Mouse (Mus musculus): ENCODE measurements around the gene Ccn6. TPM values are rescaled to one million over a fixed set of nuclear protein-coding genes. Genes with fewer than 3 reads are reported as not detected.

The Ccn6 gene
- polyA plus RNA-seq, 1 experiment = not detected

DNA sequence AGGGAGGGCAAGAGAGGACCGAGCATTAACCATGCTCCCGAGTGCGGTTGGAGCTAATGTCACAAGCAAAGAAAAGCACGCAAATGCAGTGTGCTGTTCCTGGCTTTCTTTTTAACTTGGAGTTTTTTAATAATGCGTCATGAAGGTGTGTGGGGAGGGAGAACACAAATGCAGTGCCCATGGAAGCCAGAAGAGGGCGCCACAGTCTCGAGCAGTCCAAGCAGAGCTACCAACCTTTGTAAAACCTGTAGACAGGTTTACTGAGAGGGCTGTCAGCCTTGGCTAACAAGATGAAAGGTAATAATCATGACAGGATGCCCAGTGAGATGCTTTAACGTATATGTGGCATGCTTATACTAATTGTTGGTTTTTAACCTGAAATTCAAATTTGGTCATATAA lies 6.6 kb upstream of the Ccn6 start:
- no peak for TF ChIP-seq GATA1 (IDR thresholded peaks at IDR 0.05; ENCODE audit: low read length)

DNA sequence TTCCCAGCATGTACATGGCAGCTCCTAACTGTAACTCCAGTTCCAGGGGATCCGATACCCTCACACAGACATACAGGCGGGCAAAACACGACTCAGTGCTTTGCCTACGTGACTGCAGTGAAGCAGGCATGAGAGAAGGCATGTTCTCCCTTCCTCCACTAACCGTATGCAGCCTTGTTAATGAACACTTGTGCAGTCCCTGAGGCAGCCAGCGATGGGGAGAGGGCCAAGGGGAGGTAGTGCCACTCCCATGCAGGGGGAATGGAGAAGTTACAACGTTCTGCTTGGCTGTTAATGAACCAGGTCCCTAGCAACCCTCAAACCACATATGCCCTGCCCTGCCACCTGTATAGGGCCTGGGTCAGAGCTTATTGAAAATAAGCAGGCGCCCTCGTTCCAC lies 6.0 kb upstream of the Ccn6 start:
- TF ChIP-seq GATA1 (IDR thresholded peaks at IDR 0.05; ENCODE audit: low read length) = no peak

DNA sequence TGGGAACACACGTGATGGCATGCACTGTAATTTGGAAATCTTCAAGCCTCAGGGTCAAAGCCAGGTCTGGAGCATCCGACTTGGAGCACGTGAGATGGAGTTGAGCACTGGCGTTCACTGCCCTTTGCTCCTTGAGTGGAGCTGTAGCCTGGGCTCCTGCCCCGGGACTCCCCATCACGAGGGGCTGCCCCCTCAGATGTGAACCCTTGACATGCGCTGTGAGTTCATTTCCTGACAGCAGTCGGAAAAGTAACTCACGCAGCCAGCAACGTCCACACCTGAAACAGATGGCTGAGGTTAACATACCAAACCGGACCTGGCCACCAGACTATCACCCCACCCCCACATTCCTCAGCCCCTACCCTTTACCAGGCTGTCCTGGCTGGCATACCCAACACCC lies 4.0 kb upstream of the Ccn6 start:
- TF ChIP-seq GATA1 (IDR thresholded peaks at IDR 0.05; ENCODE audit: low read length) = no peak

DNA sequence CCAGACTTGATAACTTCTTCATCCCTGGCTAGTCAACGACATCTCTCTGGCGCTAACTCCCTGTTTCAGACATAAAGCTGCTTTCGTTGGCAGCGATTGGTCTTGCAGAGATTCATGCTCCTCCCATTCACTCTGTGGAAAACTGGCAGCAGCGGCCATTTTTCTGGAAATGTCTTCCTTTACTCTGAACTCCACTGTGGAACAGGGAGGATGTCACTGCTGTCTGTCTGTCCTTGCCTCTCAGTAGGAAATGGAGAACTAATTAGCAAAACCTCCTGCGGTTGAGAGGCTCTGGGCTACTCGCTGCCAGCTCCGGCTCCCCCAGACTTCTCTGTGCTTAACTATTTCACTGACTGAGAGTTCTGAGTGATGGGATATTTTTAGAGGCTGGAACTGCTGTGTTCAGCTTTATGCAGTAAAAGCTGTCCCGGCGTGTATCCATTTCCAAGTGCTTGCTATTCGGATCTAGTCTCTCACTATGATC lies 2.1 kb upstream of the Ccn6 start:
- TF ChIP-seq GATA1 (IDR thresholded peaks at IDR 0.05; ENCODE audit: low read length) = no peak

DNA sequence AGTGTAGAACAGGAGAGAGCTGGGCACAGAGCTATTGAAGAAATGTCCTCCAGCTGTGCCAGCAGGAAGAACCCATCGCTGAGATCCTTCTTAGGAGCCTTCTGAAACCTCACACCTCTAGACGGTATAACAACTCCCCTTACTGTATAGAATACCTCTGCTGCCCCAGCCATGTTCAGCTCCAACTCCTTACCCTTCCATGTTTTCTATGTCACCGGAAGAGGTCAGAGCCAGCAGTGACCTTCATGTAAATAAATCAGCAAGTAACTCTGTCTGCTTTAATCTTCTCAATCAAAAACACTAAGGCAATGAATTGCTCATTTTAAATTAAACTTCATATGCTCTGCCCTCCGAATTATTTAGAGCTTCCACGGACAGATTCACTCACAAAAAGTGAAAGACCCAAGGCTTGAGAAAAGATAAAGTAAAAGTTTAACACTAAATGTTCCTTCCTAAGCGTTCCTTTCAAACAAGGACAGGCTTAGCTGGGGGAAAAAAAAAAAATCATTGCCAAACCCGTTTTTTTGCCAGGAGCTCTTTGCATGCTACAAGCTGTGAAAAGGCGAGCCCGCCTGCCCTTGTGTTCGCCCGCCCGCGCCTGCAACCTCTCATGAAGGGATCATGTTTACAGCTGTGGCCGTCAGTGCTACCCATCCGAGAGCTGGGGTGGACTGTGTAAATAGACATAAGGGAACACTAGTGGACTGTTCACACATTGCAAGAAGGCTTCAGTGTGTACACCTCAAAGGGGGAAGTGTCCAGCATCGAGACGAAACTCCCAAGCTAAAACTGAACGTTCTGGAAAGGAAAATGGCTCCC lies 719 bp downstream of the Ccn6 start:
- TF ChIP-seq GATA1 (IDR thresholded peaks at IDR 0.05; ENCODE audit: low read length) = no peak

DNA sequence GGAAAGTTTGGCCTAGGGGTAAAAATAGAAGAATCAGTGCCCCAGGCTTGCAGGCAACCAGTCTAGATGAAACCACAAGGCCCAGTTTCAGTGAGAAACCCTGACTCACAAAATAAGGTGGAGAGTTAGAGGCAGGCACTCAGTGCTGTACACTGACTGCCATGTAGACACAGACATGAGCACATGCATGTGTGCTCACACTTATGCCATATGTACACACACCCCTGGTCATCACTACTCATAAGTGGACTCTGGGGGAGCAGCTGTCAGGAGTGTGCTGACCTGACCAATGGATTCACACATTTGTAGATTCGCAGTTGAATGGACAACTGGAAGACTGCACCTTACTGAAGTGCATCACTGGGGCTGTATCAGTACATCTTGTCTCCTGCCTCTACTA lies 2.2 kb downstream of the Ccn6 start:
- no peak for TF ChIP-seq GATA1 (IDR thresholded peaks at IDR 0.05; ENCODE audit: low read length)

DNA sequence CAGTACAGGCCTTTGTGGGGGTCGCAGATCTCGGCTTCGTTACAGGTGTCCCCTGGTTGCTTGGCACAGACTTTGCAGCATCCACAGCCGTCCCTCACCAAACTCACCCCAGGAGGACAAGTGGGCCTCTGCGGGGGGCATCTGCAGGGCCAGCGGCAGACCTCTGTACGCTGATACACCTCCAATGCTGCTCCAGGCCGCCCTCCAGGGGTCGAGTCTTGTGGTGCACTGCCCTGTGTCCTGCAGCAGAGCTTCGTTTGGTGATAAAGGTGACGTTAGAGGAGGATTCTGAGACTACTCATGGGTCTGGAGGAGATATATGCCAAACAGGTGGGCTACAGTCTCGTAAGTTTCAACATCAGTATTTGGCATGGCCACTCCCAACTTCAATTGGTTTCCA lies 5.3 kb downstream of the Ccn6 start:
- TF ChIP-seq GATA1 (IDR thresholded peaks at IDR 0.05; ENCODE audit: low read length) = no peak

DNA sequence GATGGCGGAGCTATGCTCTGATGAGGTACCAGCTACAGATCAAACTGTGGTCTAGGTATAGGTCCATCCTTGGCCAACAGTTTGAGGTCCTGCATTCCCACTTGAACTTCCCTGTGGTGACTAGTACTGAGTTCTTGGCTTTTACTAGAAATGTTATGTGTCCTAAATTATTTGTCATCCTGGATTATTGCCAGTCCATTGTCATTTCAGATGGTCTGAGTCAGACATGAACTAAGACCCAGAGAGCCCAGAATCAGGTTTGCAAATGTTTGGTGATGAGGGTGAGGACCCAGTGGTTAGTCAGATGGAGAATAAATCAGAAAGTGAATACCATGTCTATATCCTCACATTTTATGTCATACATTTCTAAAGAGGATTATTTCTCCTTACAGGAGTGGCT lies 6.3 kb downstream of the Ccn6 start:
- TF ChIP-seq GATA1 (IDR thresholded peaks at IDR 0.05; ENCODE audit: low read length) = no peak

DNA sequence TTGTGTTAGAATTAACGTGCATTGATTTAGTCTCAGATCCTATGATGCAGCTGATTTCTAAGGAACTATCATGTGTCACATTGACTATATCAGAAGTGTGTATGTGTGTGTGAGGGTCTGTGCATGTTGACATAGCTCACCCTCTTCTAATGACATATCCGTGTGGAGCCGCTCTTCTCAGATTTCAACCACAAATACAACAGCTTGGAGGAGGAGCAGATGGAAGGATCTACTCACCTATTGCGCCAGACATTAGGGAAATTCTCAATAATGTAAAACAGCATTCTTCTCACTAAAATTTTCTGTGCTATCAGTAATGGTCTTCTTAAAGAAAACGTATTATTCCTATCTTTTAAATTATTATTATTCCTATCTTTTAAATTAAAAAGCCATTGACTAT lies 6.9 kb downstream of the Ccn6 start:
- no peak for TF ChIP-seq GATA1 (IDR thresholded peaks at IDR 0.05; ENCODE audit: low read length)

DNA sequence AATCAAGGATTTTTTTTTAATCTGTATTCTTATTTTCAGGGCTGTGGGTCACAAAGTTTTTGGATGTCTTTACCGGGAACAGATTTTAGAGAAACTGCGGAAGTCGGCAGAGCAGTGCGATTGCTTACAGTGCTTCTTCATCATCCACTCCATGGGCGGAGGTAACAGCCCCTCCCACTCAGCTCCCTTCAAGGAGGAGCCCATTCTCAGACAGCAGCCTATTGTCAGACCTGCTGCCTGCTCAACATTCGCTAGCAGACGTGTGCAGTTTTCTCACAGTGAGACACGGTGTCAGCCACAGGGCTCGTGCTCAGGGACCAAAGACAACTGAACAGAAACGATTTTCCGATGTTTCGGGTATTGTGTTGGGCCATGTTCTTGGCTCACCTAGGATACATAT lies 21.4 kb downstream of the Ccn6 start:
- TF ChIP-seq GATA1 (IDR thresholded peaks at IDR 0.05; ENCODE audit: low read length) = no peak

DNA sequence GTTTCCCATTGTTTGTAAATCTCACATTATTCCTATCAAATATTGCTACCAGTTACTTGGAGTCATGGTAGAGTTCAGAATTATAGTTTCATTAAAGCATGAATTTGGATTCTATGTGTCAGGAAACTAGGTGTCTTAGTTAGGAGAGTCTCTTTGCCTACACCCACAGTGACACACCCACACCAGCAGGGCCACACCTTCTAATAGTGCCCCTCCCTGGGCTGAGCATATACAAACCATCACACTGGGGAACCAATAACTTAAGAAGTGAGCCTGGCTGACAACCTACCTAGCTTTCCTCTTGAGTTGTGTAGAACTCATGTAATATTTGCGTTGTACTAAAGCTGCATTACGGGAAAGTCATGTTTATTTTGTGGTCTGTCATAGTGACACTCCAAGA lies 22.2 kb downstream of the Ccn6 start:
- no peak for TF ChIP-seq GATA1 (IDR thresholded peaks at IDR 0.05; ENCODE audit: low read length)

DNA sequence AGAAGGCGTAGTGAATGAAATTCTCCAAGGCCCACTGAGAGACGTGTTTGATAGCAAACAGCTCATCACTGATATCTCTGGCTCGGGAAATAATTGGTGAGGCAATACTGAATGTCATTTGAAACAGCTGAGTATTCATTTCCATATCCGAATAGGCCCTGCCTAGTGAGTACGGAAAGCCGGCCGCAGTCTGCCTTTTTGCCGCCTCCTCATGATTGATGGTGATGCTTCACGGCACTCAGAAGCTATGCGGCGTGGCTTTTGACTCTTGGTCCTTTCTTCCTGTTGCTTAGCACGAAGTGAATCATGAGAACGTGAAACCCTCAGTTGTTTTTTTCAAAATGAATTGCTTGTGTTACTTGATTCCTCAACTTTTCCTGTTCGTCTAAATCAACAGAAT lies 22.8 kb downstream of the Ccn6 start:
- TF ChIP-seq GATA1 (IDR thresholded peaks at IDR 0.05; ENCODE audit: low read length) = no peak

DNA sequence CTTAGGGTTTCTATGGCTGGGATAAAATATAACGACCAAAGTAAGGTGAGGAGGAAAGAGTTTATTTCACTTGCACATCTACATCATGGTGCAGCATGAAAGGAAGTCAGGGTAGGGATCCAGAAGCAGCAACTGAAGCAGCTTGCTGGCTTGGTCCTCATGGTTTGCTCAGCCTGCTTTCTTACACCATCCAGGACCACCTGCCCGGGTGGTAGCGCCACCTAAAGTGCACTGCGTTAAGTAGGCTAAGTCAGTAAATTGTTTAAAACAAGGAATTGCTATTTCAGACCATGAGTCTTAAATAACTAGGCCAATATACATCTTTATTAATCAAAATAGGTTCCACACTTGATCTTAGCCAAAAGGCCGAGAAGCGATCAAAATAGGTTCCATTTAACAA lies 24.8 kb downstream of the Ccn6 start:
- no peak for TF ChIP-seq GATA1 (IDR thresholded peaks at IDR 0.05; ENCODE audit: low read length)

DNA sequence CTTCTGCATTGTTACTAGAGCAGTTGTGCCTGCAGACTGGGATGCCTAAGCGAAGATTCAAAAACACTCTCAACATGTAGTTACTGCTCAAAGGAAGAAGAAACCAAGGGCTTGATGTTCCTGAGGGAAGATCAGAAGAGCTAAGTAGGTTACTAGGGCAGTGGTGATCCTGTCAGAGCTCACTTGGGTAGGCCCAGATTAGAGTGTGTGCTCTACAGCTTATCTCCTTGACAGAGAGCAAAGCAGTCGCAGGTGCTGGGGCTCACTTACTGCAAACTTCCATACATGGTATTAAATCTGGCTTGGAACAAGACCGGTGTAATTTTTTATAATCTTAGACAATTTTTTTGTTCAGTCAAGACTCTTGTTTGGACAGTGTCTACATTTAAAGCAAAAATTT lies 25.8 kb downstream of the Ccn6 start:
- TF ChIP-seq GATA1 (IDR thresholded peaks at IDR 0.05; ENCODE audit: low read length) = no peak

DNA sequence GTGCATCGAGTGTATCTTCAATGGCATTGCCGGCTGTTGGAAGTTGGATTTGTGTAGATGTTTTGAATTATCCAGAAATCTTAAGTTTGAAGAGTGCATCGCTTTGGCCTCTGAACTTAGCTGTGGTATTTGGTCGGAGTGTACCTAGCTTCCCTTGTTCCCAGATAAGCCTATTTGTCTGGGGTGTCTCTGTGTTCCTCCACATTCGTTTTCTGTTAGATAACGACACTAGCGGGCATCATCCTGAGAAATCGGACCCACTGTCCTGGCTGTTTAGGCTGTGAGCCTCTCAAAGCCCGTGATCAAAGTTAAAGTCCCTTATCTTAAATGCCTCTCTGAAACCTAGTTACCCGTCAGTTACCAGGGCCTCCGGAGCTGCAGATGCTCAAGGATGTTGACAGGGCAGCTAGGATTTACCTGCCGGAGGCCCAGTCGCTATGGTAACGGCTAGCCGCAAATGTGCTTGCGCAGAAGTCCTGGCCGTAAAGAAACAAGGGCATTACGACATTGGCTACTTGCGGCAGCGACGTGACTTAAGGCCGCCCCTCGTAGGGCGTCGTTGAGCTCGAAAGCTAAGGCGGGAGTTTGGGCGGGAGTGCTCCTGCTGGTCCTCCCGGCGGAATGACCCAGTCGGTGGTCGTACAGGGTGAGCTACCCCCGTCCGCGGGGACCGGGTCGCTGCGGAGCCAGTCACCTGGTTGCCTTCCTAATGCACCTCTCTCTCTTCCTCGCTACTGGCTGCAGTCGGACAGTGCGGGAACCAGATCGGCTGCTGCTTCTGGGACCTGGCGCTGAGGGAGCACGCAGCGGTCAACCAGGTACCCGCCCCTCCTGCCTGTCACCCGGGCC lies 29.9 kb downstream of the Ccn6 start, which contains the start of the genes Fam229b and Tube1:
Fam229b (minus strand) TSS at position 453 of the 849 bp plus-strand sequence.
Tube1 (plus strand) TSS at position 515 of the 849 bp plus-strand sequence.
- no peak for TF ChIP-seq GATA1 (IDR thresholded peaks at IDR 0.05; ENCODE audit: low read length)

DNA sequence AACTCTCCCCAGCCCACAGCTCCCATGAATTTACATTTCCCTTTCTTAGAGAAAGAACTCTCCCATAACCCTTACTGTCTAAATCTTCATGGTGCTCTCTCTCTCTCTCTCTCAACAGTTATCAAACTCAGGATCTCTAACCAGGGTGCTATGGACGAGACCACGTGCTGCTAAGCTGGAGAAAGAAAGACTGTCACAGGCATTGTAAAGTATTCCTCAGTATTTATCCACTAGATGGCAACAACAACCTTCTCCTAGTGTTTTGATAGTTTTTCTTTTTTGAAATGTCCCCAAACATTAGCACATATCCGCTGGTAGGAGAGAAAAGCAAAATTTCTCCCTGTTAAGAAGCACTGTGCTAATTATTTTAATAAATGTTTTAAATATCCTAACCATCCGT lies 42.2 kb downstream of the Ccn6 start:
- TF ChIP-seq GATA1 (IDR thresholded peaks at IDR 0.05; ENCODE audit: low read length) = no peak
